Mouse (Mus musculus) stomach, embryonic 14.5 days (tissue): ENCODE measurements around the gene Chrdl2. TPM values are rescaled to one million over a fixed set of nuclear protein-coding genes. Genes with fewer than 3 reads are reported as not detected.
"Not testable (repeated sequence)": the region's sequence is repeated elsewhere in the genome, so short reads cannot be mapped to it uniquely, and the experiment has no call there.

Experiments used
- ATAC-seq: fragments of 200-750 bp; cut with Nextera tagmentation; 2 replicates; pipeline ENCODE4 v1.8.0; 2017; ENCODE audit warnings: low read depth, moderate TSS enrichment; ENCODE audit not compliant: insufficient number of reproducible peaks, insufficient read depth, low FRiP score
- H3K27ac ChIP-seq: fragments of 300-500 bp; sonication (generic); 2 replicates; pipeline ENCODE4 v1.5.1; 2014; ENCODE audit warnings: mild to moderate bottlenecking, low read length, moderate library complexity, mixed read lengths
- H3K27me3 ChIP-seq: fragments of 300-500 bp; sonication (generic); 2 replicates; pipeline ENCODE4 v1.6.1; 2014; ENCODE audit warnings: low read length, control low read depth, mixed read lengths; ENCODE audit not compliant: control insufficient read depth, insufficient read depth
- H3K36me3 ChIP-seq: fragments of 300-500 bp; sonication (generic); 2 replicates; pipeline ENCODE4 v1.6.1; 2014; ENCODE audit warnings: mild to moderate bottlenecking, control low read depth, low read length, moderate library complexity, mixed read lengths; ENCODE audit not compliant: control insufficient read depth, insufficient read depth
- H3K4me1 ChIP-seq: fragments of 300-500 bp; sonication (generic); 2 replicates; pipeline ENCODE4 v1.6.1; 2014; ENCODE audit warnings: low read length, control low read depth, mixed read lengths; ENCODE audit not compliant: control insufficient read depth, insufficient read depth
- H3K4me2 ChIP-seq: fragments of 300-500 bp; sonication (generic); replicated peaks from 2 replicates; pipeline ENCODE4 v1.6.1; 2014; ENCODE audit warnings: low read depth, low read length, control low read depth
- H3K4me3 ChIP-seq: fragments of 300-500 bp; sonication (generic); 2 replicates; pipeline ENCODE4 v1.5.1; 2014; ENCODE audit warnings: low read depth, low read length, control low read depth
- H3K9ac ChIP-seq: fragments of 300-500 bp; sonication (generic); replicated peaks from 2 replicates; pipeline ENCODE4 v1.6.1; 2014; ENCODE audit warnings: low read depth, mild to moderate bottlenecking, control low read depth, low read length, moderate library complexity, mixed read lengths
- H3K9me3 ChIP-seq: fragments of 300-500 bp; sonication (generic); 2 replicates; pipeline ENCODE4 v1.6.1; 2016; ENCODE audit warnings: low read depth, low read length, control low read depth; ENCODE audit not compliant: control insufficient read depth
- WGBS: fragments of 180-500 bp; shearing (Covaris S2); extraction: QIAGEN DNeasy Blood & Tissue Kit; methylation state at CpG from one replicate; pipeline ENCODE4 v1.1.7; 2014; 5-methylcytosine and 5-hydroxymethylcytosine counted together
- polyA plus RNA-seq: library from polyadenylated mRNA; unstranded; fragments of >200 nt; fragmentation: Nextera tagmentation; extraction: Ambion mirVana; gene quantifications from 2 replicates; pipeline ENCODE4 v1.2.1, GENCODE M21; 2014

Chrdl2 gene
- 1.0 and 1.4 TPM in 2 replicates for polyA plus RNA-seq

GRCm38 (mm10) chr7:100005790-100006189, at the start of gene Chrdl2:
TSS of gene Chrdl2 (plus strand) at chr7:100006172.
- Histone ChIP-seq H3K36me3 (no peaks in the 10 kb centered on the region), H3K4me2 (peak within 1 kb of the TSS; percentile 87), H3K27me3 (peaks cover 39% of the 10 kb centered on the region), H3K4me1 (peaks cover 7% of the 10 kb centered on the region; the same call in 1 of the 2 replicates), H3K27ac (no peak within 1 kb of the TSS), H3K9me3 (no peaks in the 10 kb centered on the region), H3K9ac (peak within 1 kb of the TSS; percentile 21; the same call in 1 of the 2 replicates), H3K4me3 (peak within 1 kb of the TSS; percentile 40)
- under 1% methylated on average over 44 of the region's 44 CpGs for WGBS
- ATAC-seq, result peak; percentile 42; the same call in 1 of the 2 replicates

GRCm38 (mm10) chr7:99957226-99957965, 48.6 kb upstream of the Chrdl2 start:
- H3K4me3 ChIP-seq, result no peak overlapping the region
- H3K36me3 ChIP-seq, result no peaks in the 10 kb centered on the region; the same call in 1 of the 2 replicates
- H3K4me1 ChIP-seq, result peaks cover 13% of the 10 kb centered on the region
- H3K9me3 ChIP-seq, result no peaks in the 10 kb centered on the region
- no peak overlapping the region for H3K9ac ChIP-seq
- no peaks in the 10 kb centered on the region for H3K27me3 ChIP-seq
- H3K27ac ChIP-seq, result no peak overlapping the region
- H3K4me2 ChIP-seq, result no peak overlapping the region
- 87% methylated on average over 12 of the region's 12 CpGs for WGBS
- ATAC-seq, result no peak

DNA sequence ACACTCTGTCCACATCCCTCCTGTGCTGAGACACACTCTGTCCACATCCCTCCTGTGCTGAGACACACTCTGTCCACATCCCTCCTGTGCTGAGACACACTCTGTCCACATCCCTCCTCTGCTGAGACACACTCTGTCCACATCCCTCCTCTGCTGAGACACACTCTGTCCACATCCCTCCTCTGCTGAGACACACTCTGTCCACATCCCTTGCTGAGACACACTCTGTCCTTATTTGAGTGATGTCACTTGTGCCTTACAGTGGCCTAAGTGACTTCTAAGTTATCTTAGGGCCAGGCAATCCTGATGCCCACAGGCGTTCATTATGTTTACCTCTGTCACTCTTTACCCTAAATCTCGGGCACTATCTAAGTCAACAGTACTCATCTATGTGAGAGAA, 45.4 kb upstream of the Chrdl2 start:
- H3K36me3 ChIP-seq, H3K27ac ChIP-seq, ATAC-seq, H3K9ac ChIP-seq, H3K4me2 ChIP-seq, H3K9me3 ChIP-seq, H3K4me3 ChIP-seq, H3K27me3 ChIP-seq: not testable (repeated sequence)
- 33% methylated on average over 2 of the region's 2 CpGs for WGBS
- H3K4me1 ChIP-seq, result peaks cover 28% of the 10 kb centered on the region

DNA sequence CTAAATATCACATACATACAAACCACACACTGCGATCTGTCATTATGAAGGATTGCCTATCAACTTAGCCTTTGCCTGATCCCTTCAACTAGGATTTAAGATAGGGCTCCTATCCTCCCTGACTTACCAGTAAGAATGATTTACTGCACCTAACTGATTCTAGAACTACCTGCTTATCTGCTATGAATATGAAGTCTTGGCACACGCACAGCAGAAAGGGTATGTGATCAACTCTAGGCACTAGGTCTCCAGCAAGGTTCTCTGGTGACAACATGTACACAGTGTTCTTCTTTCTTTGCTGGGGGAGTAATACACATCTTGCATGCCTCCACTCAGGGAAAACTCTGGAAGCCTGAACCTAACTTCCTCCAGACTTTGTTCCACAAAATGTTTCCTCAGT, 44.5 kb upstream of the Chrdl2 start:
- Histone ChIP-seq H3K27ac (no peak overlapping the region), H3K9me3 (no peaks in the 10 kb centered on the region), H3K4me1 (peaks cover 35% of the 10 kb centered on the region), H3K36me3 (no peaks in the 10 kb centered on the region), H3K4me3 (no peak overlapping the region), H3K27me3 (no peaks in the 10 kb centered on the region), H3K9ac (no peak overlapping the region), H3K4me2 (no peak overlapping the region)
- 77% methylated on average over 2 of the region's 2 CpGs for WGBS
- no peak for ATAC-seq

DNA sequence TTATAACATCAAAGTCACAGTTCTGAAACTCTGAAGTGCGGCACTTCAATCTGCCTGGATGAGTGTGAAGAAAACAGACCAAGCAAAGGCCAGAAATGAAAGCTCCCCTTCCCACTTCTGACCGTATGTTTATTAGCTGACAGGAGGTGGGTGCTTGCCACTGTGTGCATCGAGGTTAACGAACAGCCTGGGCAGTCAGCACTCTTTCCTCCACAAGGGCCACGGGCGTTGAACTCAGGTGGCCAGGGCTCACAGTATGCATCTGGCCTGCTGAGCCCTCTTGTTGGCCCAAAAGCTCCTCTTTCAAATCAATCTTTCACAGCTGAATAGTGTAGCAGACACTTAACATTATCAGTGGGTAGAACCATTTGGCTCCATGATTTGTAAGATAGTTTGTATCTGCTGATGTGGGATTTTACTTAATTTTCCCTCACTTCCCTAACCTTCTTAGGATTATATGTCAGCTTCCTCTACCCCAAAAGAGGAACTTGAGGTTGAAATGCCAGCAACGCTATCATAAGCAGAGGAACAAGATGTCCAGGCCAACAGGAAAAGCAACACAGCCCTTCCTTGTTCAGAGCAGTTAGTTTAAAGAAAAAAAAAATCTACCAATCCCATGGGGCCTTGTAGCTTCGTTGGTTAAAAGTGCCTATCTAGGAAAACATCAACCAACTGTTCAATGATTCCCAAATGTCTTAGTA, 43.3 kb upstream of the Chrdl2 start:
- no peaks in the 10 kb centered on the region for H3K36me3 ChIP-seq
- H3K9ac ChIP-seq, result no peak overlapping the region
- no peak for ATAC-seq
- no peak overlapping the region for H3K4me2 ChIP-seq
- H3K9me3 ChIP-seq, result no peaks in the 10 kb centered on the region
- peaks cover 41% of the 10 kb centered on the region for H3K4me1 ChIP-seq
- H3K27ac ChIP-seq, result no peak overlapping the region
- no peak overlapping the region for H3K4me3 ChIP-seq
- WGBS, result 64% methylated on average over 8 of the region's 8 CpGs
- H3K27me3 ChIP-seq, result no peaks in the 10 kb centered on the region

- no peak for ATAC-seq
- no peak overlapping the region for H3K9ac ChIP-seq
- H3K4me3 ChIP-seq, result no peak overlapping the region
- H3K27ac ChIP-seq, result no peak overlapping the region
- WGBS, result 84% methylated on average over 3 of the region's 3 CpGs
- H3K27me3 ChIP-seq, result no peaks in the 10 kb centered on the region
- H3K9me3 ChIP-seq, result no peaks in the 10 kb centered on the region
- peaks cover 41% of the 10 kb centered on the region for H3K4me1 ChIP-seq
- H3K36me3 ChIP-seq, result no peaks in the 10 kb centered on the region
- no peak overlapping the region for H3K4me2 ChIP-seq
These were observed 42.6 kb upstream of the Chrdl2 start for GRCm38 (mm10) chr7:99963237-99963860.

- H3K4me2 ChIP-seq, result 0 out of 2 replicates have a peak overlapping the region, but pooled peaks have one; percentile 17
These were observed 40.7 kb upstream of the Chrdl2 start for GRCm38 (mm10) chr7:99965020-99965841.

More at GRCm38 (mm10) chr7:99965020-99965841, 40.7 kb upstream of the Chrdl2 start:
- Histone ChIP-seq H3K4me1 (peaks cover 41% of the 10 kb centered on the region), H3K36me3 (no peaks in the 10 kb centered on the region), H3K27me3 (no peaks in the 10 kb centered on the region), H3K9me3 (no peaks in the 10 kb centered on the region), H3K27ac (peak overlapping the region; percentile 73), H3K9ac (no peak overlapping the region), H3K4me3 (no peak overlapping the region)
- WGBS, result 20% methylated on average over 9 of the region's 9 CpGs
- peak; percentile 23; the same call in 1 of the 2 replicates for ATAC-seq
